Mouse (Mus musculus): ENCODE results near the gene Gm12166. TPM values are rescaled to one million over a fixed set of nuclear protein-coding genes. Genes with fewer than 3 reads are reported as not detected.
A peak's percentile ranks its signal among the peaks of the same experiment; 100 is the strongest.
"Not testable (repeated sequence)": the region's sequence is repeated elsewhere in the genome, so short reads cannot be mapped to it uniquely, and the experiment has no call there.

Gene Gm12166
- total RNA-seq, 2 experiments from 2014 or later: 1.1 to 1.3 TPM

GRCm38 (mm10) chr11:46056770-46057411 is 4.8 kb upstream of the Gm12166 start:
- DNase-seq (ENCODE audit: low spot score in 2 of 2): peak in 1 of 2 experiments; percentile 62

GRCm38 (mm10) chr11:46055896-46056769 is 4.0 kb upstream of the Gm12166 start, which contains the start of gene Adam19:
Gene Adam19, plus strand, starts transcription at chr11:46055992.
- peak; percentile 72 to 84 for DNase-seq (ENCODE audit: low spot score in 2 of 2)

- DNase-seq (ENCODE audit: low spot score in 2 of 2): no peak
Observed at GRCm38 (mm10) chr11:46054911-46055895, 3.1 kb upstream of the Gm12166 start.

GRCm38 (mm10) chr11:46054311-46054710 is 2.2 kb upstream of the Gm12166 start:
- DNase-seq (ENCODE audit: low spot score in 2 of 2): no peak

- not testable (repeated sequence) for DNase-seq (ENCODE audit: low spot score in 2 of 2)
Observed at GRCm38 (mm10) chr11:46053457-46053856, 1.3 kb upstream of the Gm12166 start.

- no peak for DNase-seq (ENCODE audit: low spot score in 2 of 2)
Observed at GRCm38 (mm10) chr11:46047264-46047663, 4.9 kb downstream of the Gm12166 start.

- DNase-seq (ENCODE audit: low spot score in 2 of 2): no peak
Observed at GRCm38 (mm10) chr11:46044781-46045180, 7.3 kb downstream of the Gm12166 start.

GRCm38 (mm10) chr11:46041607-46042267 is 10.4 kb downstream of the Gm12166 start:
- no peak for DNase-seq (ENCODE audit: low spot score in 2 of 2)

- no peak for DNase-seq (ENCODE audit: low spot score in 2 of 2)
Observed at GRCm38 (mm10) chr11:46040841-46041556, 11.1 kb downstream of the Gm12166 start.

GRCm38 (mm10) chr11:46039335-46039734 is 12.8 kb downstream of the Gm12166 start:
- peak in 1 of 2 experiments; percentile 53 for DNase-seq (ENCODE audit: low spot score in 2 of 2)

GRCm38 (mm10) chr11:46038901-46039300 is 13.2 kb downstream of the Gm12166 start:
- no peak for DNase-seq (ENCODE audit: low spot score in 2 of 2)

GRCm38 (mm10) chr11:46036374-46036773 is 15.7 kb downstream of the Gm12166 start:
- no peak for DNase-seq (ENCODE audit: low spot score in 2 of 2)

GRCm38 (mm10) chr11:46032956-46033355 is 19.2 kb downstream of the Gm12166 start:
- no peak for DNase-seq (ENCODE audit: low spot score in 2 of 2)

- no peak for DNase-seq (ENCODE audit: low spot score in 2 of 2)
Observed at GRCm38 (mm10) chr11:46031470-46031869, 20.7 kb downstream of the Gm12166 start.

GRCm38 (mm10) chr11:46030026-46030425 is 22.1 kb downstream of the Gm12166 start:
- DNase-seq (ENCODE audit: low spot score in 2 of 2): no peak

- no peak for DNase-seq (ENCODE audit: low spot score in 2 of 2)
Observed at GRCm38 (mm10) chr11:46029485-46029884, 22.6 kb downstream of the Gm12166 start.

GRCm38 (mm10) chr11:46027952-46028814 is 23.9 kb downstream of the Gm12166 start:
- no peak for DNase-seq (ENCODE audit: low spot score in 2 of 2)

GRCm38 (mm10) chr11:46025962-46026392 is 26.1 kb downstream of the Gm12166 start:
- peak in 1 of 2 experiments; percentile 58 for DNase-seq (ENCODE audit: low spot score in 2 of 2)

GRCm38 (mm10) chr11:46022983-46023382 is 29.1 kb downstream of the Gm12166 start:
- no peak for DNase-seq (ENCODE audit: low spot score in 2 of 2)
